Mouse (Mus musculus) adrenal gland, adult 18-20 months (tissue): Measurements from ENCODE around the gene Smpd1. TPM values are rescaled to one million over a fixed set of nuclear protein-coding genes. Genes with fewer than 3 reads are reported as not detected.
A peak's percentile ranks its signal among the peaks of the same experiment; 100 is the strongest.

Experiments used
- DNase-seq, 2 experiments: peaks; one replicate each; pipeline ENCODE4 v3.0.0; 2021 to 2022; ENCODE audit warnings: low spot score in 2 of 2
- total RNA-seq, 2 experiments: library from RNA; stranded (reverse); gene quantifications; 1 replicate in 1 of 2; 2 replicates in 1 of 2; pipeline ENCODE4 v1.2.3; 2021

The Smpd1 gene
- total RNA-seq, 2 experiments from 2014 or later = 50.3 to 54.5 TPM

GRCm38 (mm10) chr7:105559016-105559415 is 4.9 kb downstream of the Smpd1 start:
- no peak for DNase-seq

DNA sequence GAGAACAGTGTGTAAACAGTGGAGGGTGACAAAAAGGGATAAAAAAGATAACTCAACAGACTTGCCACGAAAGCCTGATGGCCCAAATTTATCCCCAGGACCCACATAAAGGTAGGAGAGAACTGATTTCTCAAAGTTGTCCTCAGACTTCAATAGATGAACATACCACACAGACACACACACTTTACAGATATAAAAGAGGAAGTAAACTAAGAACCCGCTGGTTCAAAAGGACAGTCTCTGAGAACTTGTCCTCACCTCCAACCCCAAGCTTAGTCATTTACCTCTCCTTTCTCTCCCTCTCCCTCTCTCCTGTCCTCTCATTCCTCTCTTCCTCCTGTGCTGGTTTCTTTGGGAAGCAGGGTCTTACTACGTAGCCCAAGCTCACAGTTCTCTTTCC is 8.2 kb downstream of the Smpd1 start:
- DNase-seq = no peak

- no peak for DNase-seq
Observed at GRCm38 (mm10) chr7:105563367-105563766, 9.2 kb downstream of the Smpd1 start.

GRCm38 (mm10) chr7:105565071-105565836 is 11.1 kb downstream of the Smpd1 start:
- no peak for DNase-seq

DNA sequence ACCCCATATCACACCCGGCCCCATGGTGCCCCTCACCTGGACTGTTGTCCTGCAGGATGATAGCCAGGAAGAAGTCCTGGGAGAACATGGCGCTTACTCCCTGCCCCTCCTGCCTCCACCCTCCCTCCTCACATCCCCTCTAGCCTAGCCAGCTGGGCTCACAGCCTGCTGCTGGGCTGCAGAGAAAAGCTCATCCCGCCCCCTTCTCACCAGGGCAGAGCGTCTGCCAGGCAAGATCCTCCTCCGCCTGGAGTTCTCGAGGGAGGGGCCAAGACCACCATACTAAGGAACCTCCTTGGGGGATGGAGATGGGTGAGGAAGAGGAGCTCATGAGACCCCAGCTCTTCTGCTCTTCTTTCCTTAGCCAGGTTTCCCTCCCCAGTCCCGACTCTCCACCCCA is 14.4 kb downstream of the Smpd1 start:
- no peak for DNase-seq

DNA sequence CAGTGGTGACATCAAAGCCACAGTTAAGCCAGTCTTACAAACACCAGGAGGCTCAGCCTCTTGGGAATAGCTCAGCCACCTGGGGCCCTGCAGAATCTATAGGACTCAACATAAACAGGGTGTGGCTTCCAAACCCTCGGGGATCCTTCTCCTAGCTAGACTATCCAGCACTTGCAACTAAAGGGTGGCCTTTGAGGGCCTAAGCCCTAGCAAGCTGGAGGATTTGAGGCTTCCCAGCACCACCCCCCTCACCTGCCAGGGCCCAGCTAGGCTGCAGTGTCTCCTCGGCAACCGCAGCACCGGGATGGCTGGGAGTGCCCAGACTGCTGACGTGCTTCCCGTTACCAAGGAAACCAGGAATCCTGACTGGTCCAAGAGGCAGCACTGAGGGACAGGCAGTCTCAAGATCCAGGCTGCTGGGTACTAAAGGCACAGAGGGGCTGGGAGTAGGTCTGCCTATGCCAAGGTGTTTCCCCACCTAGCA is 14.9 kb downstream of the Smpd1 start:
- DNase-seq = no peak

GRCm38 (mm10) chr7:105569512-105570496 is 15.6 kb downstream of the Smpd1 start:
- no peak for DNase-seq

GRCm38 (mm10) chr7:105570756-105571155 is 16.6 kb downstream of the Smpd1 start:
- no peak for DNase-seq

GRCm38 (mm10) chr7:105572949-105573348 is 18.8 kb downstream of the Smpd1 start:
- no peak for DNase-seq

GRCm38 (mm10) chr7:105574537-105574936 is 20.4 kb downstream of the Smpd1 start:
- no peak for DNase-seq

DNA sequence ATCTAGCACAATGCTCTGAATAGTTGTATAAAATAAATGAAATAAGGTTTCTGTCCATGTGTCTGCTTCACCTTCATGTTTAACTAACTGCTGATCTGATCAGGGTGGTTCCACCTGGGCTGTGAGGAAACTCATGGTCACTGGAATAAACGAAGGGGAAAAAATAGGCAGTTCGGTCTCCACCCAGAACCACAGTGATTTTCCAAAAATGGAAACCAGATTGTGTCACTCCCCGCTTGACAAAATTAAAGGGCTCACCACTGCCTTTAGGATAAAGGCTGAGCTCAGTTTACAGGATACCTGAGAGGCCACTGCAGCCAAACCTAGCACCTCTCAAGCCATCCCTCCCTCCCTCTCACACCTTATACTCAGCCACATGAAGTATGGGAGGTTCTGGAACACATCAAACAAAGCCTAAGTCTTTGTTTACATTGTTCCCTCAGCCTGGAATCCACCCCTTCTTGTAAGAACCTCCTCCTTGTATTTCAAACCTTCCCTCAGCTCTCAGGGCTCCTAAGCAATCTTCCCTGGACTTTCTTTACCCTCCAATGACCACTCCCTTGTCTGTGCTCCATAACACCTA is 22.1 kb downstream of the Smpd1 start:
- DNase-seq = no peak

- no peak for DNase-seq
Observed at GRCm38 (mm10) chr7:105577377-105577871, 23.3 kb downstream of the Smpd1 start.

DNA sequence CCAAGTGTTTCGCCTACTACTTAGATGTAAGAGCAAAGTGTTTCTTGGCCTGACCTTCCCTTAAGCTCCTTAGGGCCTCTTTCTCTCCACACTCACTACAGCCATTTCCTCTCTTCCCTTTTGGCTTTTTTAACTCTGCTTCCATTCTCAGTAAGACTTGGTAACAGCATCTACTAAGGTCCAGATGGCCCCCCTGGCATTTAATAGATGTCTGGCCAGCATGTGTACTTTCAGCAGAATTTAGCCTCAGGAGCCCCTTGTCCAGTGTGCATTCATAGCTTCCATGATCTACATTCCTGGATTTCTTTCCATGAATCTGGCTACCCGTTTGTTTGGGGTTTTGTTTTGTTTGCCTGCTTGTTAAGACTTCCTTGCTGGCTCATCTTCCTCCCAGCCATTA is 24.3 kb downstream of the Smpd1 start:
- DNase-seq = no peak

DNA sequence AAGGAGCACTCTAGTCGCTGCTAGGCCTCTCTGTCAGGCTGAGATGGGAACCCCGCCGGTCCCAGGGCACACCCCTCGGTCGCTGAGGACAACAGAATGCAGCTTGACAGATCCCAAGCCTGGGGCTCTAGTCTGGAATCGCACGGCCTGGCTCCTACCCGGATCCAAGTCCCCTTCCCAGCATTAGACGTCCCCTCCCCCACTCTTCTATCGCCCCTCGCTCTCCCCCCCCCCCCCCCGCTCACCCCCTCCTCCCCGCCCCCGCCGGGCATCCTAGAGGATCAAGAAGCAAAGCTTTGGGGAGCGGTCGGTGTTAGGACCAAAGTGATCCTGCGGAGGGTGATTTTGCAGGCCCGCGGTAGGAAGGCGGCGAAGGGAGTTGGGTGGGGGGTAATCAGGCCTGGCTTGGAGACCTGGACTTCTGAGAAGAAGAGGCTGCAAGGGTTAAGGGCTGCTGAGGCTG is 26.5 kb downstream of the Smpd1 start:
- DNase-seq = peak in 1 of 2 experiments; percentile 31

GRCm38 (mm10) chr7:105581094-105581703 is 27.0 kb downstream of the Smpd1 start, which contains the start of gene Apbb1:
Apbb1 (minus strand) TSS chr7:105581653.
- DNase-seq = peak; percentile 66 to 68

GRCm38 (mm10) chr7:105581959-105582358 is 27.8 kb downstream of the Smpd1 start:
- no peak for DNase-seq

- no peak for DNase-seq
Observed at GRCm38 (mm10) chr7:105588325-105588912, 34.3 kb downstream of the Smpd1 start.

GRCm38 (mm10) chr7:105590097-105590496 is 35.9 kb downstream of the Smpd1 start:
- DNase-seq = no peak

- peak; percentile 62 for DNase-seq
Observed at GRCm38 (mm10) chr7:105602860-105603623, 48.9 kb downstream of the Smpd1 start.
